Mouse (Mus musculus) limb, embryonic 15.5 days (tissue): Measurements from ENCODE around the gene Olfr1016. TPM values are rescaled to one million over a fixed set of nuclear protein-coding genes. Genes with fewer than 3 reads are reported as not detected.

Experiments
- polyA plus RNA-seq: library from polyadenylated mRNA; unstranded; fragments of >200 nt; fragmentation: Nextera tagmentation; extraction: Ambion mirVana; gene quantifications from 2 replicates; pipeline ENCODE4 v1.2.1, GENCODE M21; 2015

Olfr1016 gene
- polyA plus RNA-seq, 1 experiment from 2014 or later, result not detected

Other genes starting within 250 kb of the Olfr1016 start
- not detected in 2 replicates for gene Olfr996, start 223.3 kb downstream of the Olfr1016 start, polyA plus RNA-seq
- gene Olfr998, start 213.6 kb downstream of the Olfr1016 start, polyA plus RNA-seq, result not detected in 2 replicates
- gene Olfr1000, start 190.6 kb downstream of the Olfr1016 start, polyA plus RNA-seq, result not detected in 2 replicates
- gene Olfr1002, start 151.8 kb downstream of the Olfr1016 start, polyA plus RNA-seq, result not detected in 2 replicates
- not detected in 2 replicates for gene Olfr154, start 138.1 kb downstream of the Olfr1016 start, polyA plus RNA-seq
- not detected in 2 replicates for gene Olfr1006, start 123.8 kb downstream of the Olfr1016 start, polyA plus RNA-seq
- gene Olfr1008, start 113.1 kb downstream of the Olfr1016 start, polyA plus RNA-seq, result not detected in 2 replicates
- gene Olfr1009, start 87.1 kb downstream of the Olfr1016 start, polyA plus RNA-seq, result not detected in 2 replicates
- not detected in 2 replicates for gene Olfr1012, start 39.8 kb downstream of the Olfr1016 start, polyA plus RNA-seq
- not detected in 2 replicates for gene Olfr1013, start 35.4 kb downstream of the Olfr1016 start, polyA plus RNA-seq
- gene Olfr1014, start 29.8 kb downstream of the Olfr1016 start, polyA plus RNA-seq, result not detected in 2 replicates
- gene Olfr1015, start 20.5 kb downstream of the Olfr1016 start, polyA plus RNA-seq, result not detected in 2 replicates
- gene Olfr1018, start 15.9 kb upstream of the Olfr1016 start, polyA plus RNA-seq, result not detected in 2 replicates
- not detected in 2 replicates for gene Olfr1019, start 42.9 kb upstream of the Olfr1016 start, polyA plus RNA-seq
- gene Olfr1020, start 44.5 kb upstream of the Olfr1016 start, polyA plus RNA-seq, result not detected in 2 replicates
- not detected in 2 replicates for gene Olfr1022, start 66.0 kb upstream of the Olfr1016 start, polyA plus RNA-seq
- not detected in 2 replicates for gene Olfr1023, start 83.1 kb upstream of the Olfr1016 start, polyA plus RNA-seq
- not detected in 2 replicates for gene Olfr1024, start 102.5 kb upstream of the Olfr1016 start, polyA plus RNA-seq
- gene Olfr1025-ps1, start 112.6 kb upstream of the Olfr1016 start, polyA plus RNA-seq, result not detected in 2 replicates
- not detected in 2 replicates for gene Olfr1026, start 119.0 kb upstream of the Olfr1016 start, polyA plus RNA-seq
- gene Olfr1028, start 147.9 kb upstream of the Olfr1016 start, polyA plus RNA-seq, result not detected in 2 replicates
- gene Olfr1029, start 171.4 kb upstream of the Olfr1016 start, polyA plus RNA-seq, result not detected in 2 replicates
- not detected in 2 replicates for gene Olfr1030, start 176.7 kb upstream of the Olfr1016 start, polyA plus RNA-seq
- gene Olfr1031, start 187.8 kb upstream of the Olfr1016 start, polyA plus RNA-seq, result not detected in 2 replicates
- not detected in 2 replicates for gene Olfr1032, start 203.0 kb upstream of the Olfr1016 start, polyA plus RNA-seq
- 1.6 TPM in 2 replicates for gene Olfr1033, start 218.1 kb upstream of the Olfr1016 start, polyA plus RNA-seq
- 0.04 TPM in 1 of 2 replicates, not detected in the other for gene Olfr1034, start 243.3 kb upstream of the Olfr1016 start, polyA plus RNA-seq